In the genomic region with DNA sequence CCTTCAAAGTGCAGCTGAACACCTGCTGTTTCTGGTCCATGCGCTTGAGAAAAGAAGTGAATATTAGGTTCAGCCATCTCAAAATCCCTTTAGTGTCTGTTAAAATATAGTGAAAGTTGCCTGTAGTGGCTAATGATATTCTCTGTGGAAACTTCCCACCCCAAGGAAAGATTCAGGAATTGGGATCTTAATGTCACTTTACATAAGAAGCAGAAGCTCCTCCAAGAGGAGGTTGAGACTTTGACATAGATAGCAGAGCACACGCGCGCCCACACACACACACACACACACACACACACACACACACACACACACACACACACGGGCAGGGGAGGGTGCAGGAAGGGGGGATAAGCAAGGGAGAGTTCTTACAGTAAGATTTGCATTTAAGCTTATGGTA, we compare ENCODE assay signal across 13 mouse cellular contexts.
"Had no signal": no experiment of that assay in that cellular context is flagged by ENCODE, and none has a peak within 500 bp of the region (broad histone marks: within the 10 kb centered on the region; RNA-seq: fewer than 3 reads in every experiment).

No protein-coding gene starts in this region.

- H3K4me1 ChIP-seq: limb, embryonic 15.5 days had no signal

- H3K27ac ChIP-seq: kidney, postnatal 0 days; limb, embryonic 12.5 days; limb, embryonic 15.5 days; liver, embryonic 14.5 days; macrophage; midbrain, embryonic 13.5 days had no signal

- H3K4me3 ChIP-seq: limb, embryonic 12.5 days; limb, embryonic 15.5 days; midbrain, embryonic 13.5 days had no signal

- DNase-seq: kidney, adult 2 months; kidney, postnatal 36 days; left cerebral cortex, postnatal 4 days; liver, postnatal 0 days; lung, embryonic 14.5 days; thymus, adult 18-20 months; thymus, postnatal 36 days had no signal
